Mouse (Mus musculus): ENCODE results near the gene Gm9945. TPM values are rescaled to one million over a fixed set of nuclear protein-coding genes. Genes with fewer than 3 reads are reported as not detected.

The Gm9945 gene
- polyA plus RNA-seq (2012; fragmentation: generic; extraction: Trizol) = not detected
- long read RNA-seq, experiment 1 = 0 reads
- long read RNA-seq, experiment 2 = 0 reads

DNA sequence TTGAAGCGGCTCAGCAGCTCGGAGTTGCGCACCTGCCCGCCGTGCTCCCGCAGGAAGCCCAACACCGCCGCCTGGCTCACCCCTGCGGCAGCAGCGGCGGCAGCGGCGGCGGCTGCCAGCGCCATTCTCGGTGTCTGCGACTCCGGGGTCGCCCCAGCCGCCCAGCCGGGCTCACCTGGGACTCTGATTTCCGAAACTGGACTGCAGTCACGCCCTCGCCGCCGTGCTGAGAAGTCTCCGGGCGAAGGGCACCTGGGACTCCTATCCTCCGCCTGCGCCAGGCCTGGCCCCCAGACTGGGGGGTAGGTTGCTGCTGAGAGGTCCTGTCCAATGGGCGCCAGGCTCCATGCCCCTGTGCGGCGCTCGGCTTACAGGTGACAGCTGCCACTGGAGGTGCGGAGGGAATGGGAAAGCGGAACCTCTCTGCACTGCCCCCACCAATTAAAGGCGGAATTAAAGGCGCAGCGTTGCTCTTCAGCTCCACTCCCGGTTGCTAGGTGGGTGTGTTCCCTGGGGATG is at the start of gene Gm9945, which contains the start of gene Sowaha:
Gene Gm9945, plus strand, starts transcription at position 384 of the 519 bp plus-strand sequence.
Gene Sowaha, minus strand, starts transcription at position 492 of the 519 bp plus-strand sequence.
- Histone ChIP-seq H3K36me3 (ENCODE audit: control insufficient read depth, insufficient read depth) (no peaks in the 10 kb centered on the region), H3K79me3 (ENCODE audit: low read depth) (no peaks in the 10 kb centered on the region), H3K27me3 (ENCODE audit: control insufficient read depth, insufficient read depth, insufficient read length) (peaks cover 4% of the 10 kb centered on the region), H3K4me3 (ENCODE audit: insufficient read depth, poor library complexity, severe bottlenecking) (no peak within 1 kb of the TSS), H3K79me2 (ENCODE audit: control insufficient read depth, insufficient read depth) (no peaks in the 10 kb centered on the region), H3ac (ENCODE audit: control insufficient read depth, insufficient read length, low read depth) (no peak within 1 kb of the TSS)
- TF ChIP-seq CEBPB (IDR thresholded peaks at IDR 0.05; ENCODE audit: low read depth) (no peak), MYOG (IDR thresholded peaks at IDR 0.05; ENCODE audit: control insufficient read depth, extremely low read depth, insufficient read length) (no peak), USF1 (IDR thresholded peaks at IDR 0.05; ENCODE audit: low read depth) (no peak), MYOD1 (IDR thresholded peaks at IDR 0.05; ENCODE audit: control insufficient read depth, insufficient read length, low read depth) (no peak), FOSL1 (IDR thresholded peaks at IDR 0.05; ENCODE audit: insufficient read depth, low read length, poor library complexity, severe bottlenecking) (no peak), CTCF (IDR thresholded peaks at IDR 0.05; ENCODE audit: control insufficient read depth, insufficient read depth, insufficient read length) (no peak), MAX (IDR thresholded peaks at IDR 0.05) (no peak)

DNA sequence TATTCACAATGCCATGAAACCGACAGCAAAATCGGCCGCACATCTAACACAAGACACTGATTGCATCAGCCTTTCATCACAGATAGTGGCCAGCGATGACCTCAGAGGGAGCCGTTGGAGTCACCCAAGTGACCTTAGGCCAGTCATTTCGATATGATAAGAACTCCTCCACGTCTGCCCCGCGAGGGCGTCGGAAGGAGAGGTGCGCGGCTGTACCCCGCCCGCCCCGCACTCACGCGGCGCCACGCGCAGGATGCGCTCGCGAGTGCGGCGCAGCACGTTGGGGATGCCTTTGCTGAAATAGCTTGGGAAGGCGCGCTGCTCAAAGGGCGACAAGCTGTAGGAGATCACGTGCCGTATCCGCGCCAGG is 49.7 kb upstream of the Gm9945 start:
- H3K27me3 ChIP-seq (ENCODE audit: control insufficient read depth, insufficient read depth, insufficient read length) = peaks cover 4% of the 10 kb centered on the region
- H3K79me3 ChIP-seq (ENCODE audit: low read depth) = peaks cover 15% of the 10 kb centered on the region
- H3ac ChIP-seq (ENCODE audit: control insufficient read depth, insufficient read length, low read depth) = peak overlapping the region; percentile 99
- H3K4me3 ChIP-seq (ENCODE audit: insufficient read depth, poor library complexity, severe bottlenecking) = peak overlapping the region; percentile 92
- H3K36me3 ChIP-seq (ENCODE audit: control insufficient read depth, insufficient read depth) = peaks cover 24% of the 10 kb centered on the region
- peak; percentile 37 for TF ChIP-seq MAX (IDR thresholded peaks at IDR 0.05)
- TF ChIP-seq MYOD1 (IDR thresholded peaks at IDR 0.05; ENCODE audit: control insufficient read depth, insufficient read length, low read depth) = no peak
- TF ChIP-seq USF1 (IDR thresholded peaks at IDR 0.05; ENCODE audit: low read depth) = no peak
- TF ChIP-seq CEBPB (IDR thresholded peaks at IDR 0.05; ENCODE audit: low read depth) = peak; percentile 62
- H3K79me2 ChIP-seq (ENCODE audit: control insufficient read depth, insufficient read depth) = peaks cover 26% of the 10 kb centered on the region

GRCm38 (mm10) chr11:53430670-53431346 is 49.2 kb upstream of the Gm9945 start, which contains the start of the genes Uqcrq and Gdf9:
Gene Uqcrq (minus strand): TSS chr11:53430831.
Gene Gdf9 (plus strand): TSS chr11:53431023.
- H3K4me3 ChIP-seq (ENCODE audit: insufficient read depth, poor library complexity, severe bottlenecking) = peak within 1 kb of the TSS; percentile 92
- H3K79me3 ChIP-seq (ENCODE audit: low read depth) = peaks cover 15% of the 10 kb centered on the region
- H3K79me2 ChIP-seq (ENCODE audit: control insufficient read depth, insufficient read depth) = peaks cover 26% of the 10 kb centered on the region
- peaks cover 5% of the 10 kb centered on the region for H3K27me3 ChIP-seq (ENCODE audit: control insufficient read depth, insufficient read depth, insufficient read length)
- peaks cover 24% of the 10 kb centered on the region for H3K36me3 ChIP-seq (ENCODE audit: control insufficient read depth, insufficient read depth)
- peak within 1 kb of the TSS; percentile 99 for H3ac ChIP-seq (ENCODE audit: control insufficient read depth, insufficient read length, low read depth)
- TF ChIP-seq MAX (IDR thresholded peaks at IDR 0.05) (peak; percentile 19), MYOG (IDR thresholded peaks at IDR 0.05; ENCODE audit: control insufficient read depth, extremely low read depth, insufficient read length) (no peak), CTCF (IDR thresholded peaks at IDR 0.05; ENCODE audit: control insufficient read depth, insufficient read depth, insufficient read length) (no peak), USF1 (IDR thresholded peaks at IDR 0.05; ENCODE audit: low read depth) (peak; percentile 62), CEBPB (IDR thresholded peaks at IDR 0.05; ENCODE audit: low read depth) (no peak), MYOD1 (IDR thresholded peaks at IDR 0.05; ENCODE audit: control insufficient read depth, insufficient read length, low read depth) (no peak), FOSL1 (IDR thresholded peaks at IDR 0.05; ENCODE audit: insufficient read depth, low read length, poor library complexity, severe bottlenecking) (no peak)

GRCm38 (mm10) chr11:53431347-53432056 is 48.5 kb upstream of the Gm9945 start:
- H3K79me3 ChIP-seq (ENCODE audit: low read depth) = peaks cover 15% of the 10 kb centered on the region
- peaks cover 5% of the 10 kb centered on the region for H3K27me3 ChIP-seq (ENCODE audit: control insufficient read depth, insufficient read depth, insufficient read length)
- H3K4me3 ChIP-seq (ENCODE audit: insufficient read depth, poor library complexity, severe bottlenecking) = peak overlapping the region; percentile 92
- peaks cover 26% of the 10 kb centered on the region for H3K79me2 ChIP-seq (ENCODE audit: control insufficient read depth, insufficient read depth)
- no peak overlapping the region for H3ac ChIP-seq (ENCODE audit: control insufficient read depth, insufficient read length, low read depth)
- TF ChIP-seq FOSL1 (IDR thresholded peaks at IDR 0.05; ENCODE audit: insufficient read depth, low read length, poor library complexity, severe bottlenecking) = no peak
- no peak for TF ChIP-seq MAX (IDR thresholded peaks at IDR 0.05)
- TF ChIP-seq MYOG (IDR thresholded peaks at IDR 0.05; ENCODE audit: control insufficient read depth, extremely low read depth, insufficient read length) = no peak
- no peak for TF ChIP-seq CEBPB (IDR thresholded peaks at IDR 0.05; ENCODE audit: low read depth)
- TF ChIP-seq MYOD1 (IDR thresholded peaks at IDR 0.05; ENCODE audit: control insufficient read depth, insufficient read length, low read depth) = no peak
- no peak for TF ChIP-seq USF1 (IDR thresholded peaks at IDR 0.05; ENCODE audit: low read depth)
- TF ChIP-seq CTCF (IDR thresholded peaks at IDR 0.05; ENCODE audit: control insufficient read depth, insufficient read depth, insufficient read length) = no peak
- H3K36me3 ChIP-seq (ENCODE audit: control insufficient read depth, insufficient read depth) = peaks cover 24% of the 10 kb centered on the region

DNA sequence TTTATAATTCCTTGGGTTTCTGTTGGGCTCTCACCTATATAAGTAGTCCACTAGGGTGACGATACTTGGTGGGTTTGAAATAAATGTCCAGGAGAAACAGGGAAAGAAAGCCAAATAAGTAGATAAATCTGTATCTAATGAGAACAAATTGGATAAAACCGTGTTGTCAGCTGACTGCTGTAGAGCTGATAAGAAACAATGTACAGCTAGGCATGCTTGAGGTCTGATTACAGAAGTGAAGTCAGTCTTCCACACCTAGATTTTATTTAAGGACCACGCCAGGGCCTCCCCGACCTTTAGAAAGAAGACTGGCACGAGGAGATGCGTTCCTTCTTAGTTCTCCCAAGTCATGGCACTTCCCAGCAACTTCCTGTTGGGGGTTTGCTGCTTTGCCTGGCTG is 46.9 kb upstream of the Gm9945 start:
- H3K27me3 ChIP-seq (ENCODE audit: control insufficient read depth, insufficient read depth, insufficient read length) = peaks cover 16% of the 10 kb centered on the region
- H3K79me3 ChIP-seq (ENCODE audit: low read depth) = peaks cover 15% of the 10 kb centered on the region

More for the DNA sequence above, 46.9 kb upstream of the Gm9945 start:
- Histone ChIP-seq H3K79me2 (ENCODE audit: control insufficient read depth, insufficient read depth) (peaks cover 25% of the 10 kb centered on the region), H3K4me3 (ENCODE audit: insufficient read depth, poor library complexity, severe bottlenecking) (no peak overlapping the region), H3K36me3 (ENCODE audit: control insufficient read depth, insufficient read depth) (peaks cover 11% of the 10 kb centered on the region), H3ac (ENCODE audit: control insufficient read depth, insufficient read length, low read depth) (no peak overlapping the region)
- TF ChIP-seq FOSL1 (IDR thresholded peaks at IDR 0.05; ENCODE audit: insufficient read depth, low read length, poor library complexity, severe bottlenecking) = no peak
- no peak for TF ChIP-seq CTCF (IDR thresholded peaks at IDR 0.05; ENCODE audit: control insufficient read depth, insufficient read depth, insufficient read length)
- no peak for TF ChIP-seq USF1 (IDR thresholded peaks at IDR 0.05; ENCODE audit: low read depth)
- TF ChIP-seq MYOD1 (IDR thresholded peaks at IDR 0.05; ENCODE audit: control insufficient read depth, insufficient read length, low read depth) = no peak

Data from C2C12 (cell line).